Mouse (Mus musculus) CH12.LX (cell line): Measurements from ENCODE around the gene Nxph1.

Source experiments
- CTCF ChIP-seq, 2 experiments: IDR thresholded peaks in 1 of 2; conservative IDR thresholded peaks in 1 of 2; 2 replicates each; pipeline ENCODE4 v1.5.1; 2011 to 2012; ENCODE audit warnings: low read depth in 2 of 2, low read length in 2 of 2, improper control_type of control experiment in 1 of 2, inconsistent platforms in 1 of 2, mild to moderate bottlenecking in 1 of 2, moderate library complexity in 1 of 2
- EP300 ChIP-seq: IDR thresholded peaks from 2 replicates; pipeline ENCODE4 v1.6.1; 2011; ENCODE audit warnings: low read length, improper control_type of control experiment
- POLR2AphosphoS2 ChIP-seq: IDR thresholded peaks from 2 replicates; pipeline ENCODE4 v1.6.1; 2011; ENCODE audit warnings: low read depth, low read length, improper control_type of control experiment
- TBP ChIP-seq: conservative IDR thresholded peaks from 2 replicates; pipeline ENCODE4 v1.6.1; 2011; ENCODE audit warnings: low read depth, low read length, improper control_type of control experiment

- TF ChIP-seq EP300: no peak
- TF ChIP-seq POLR2AphosphoS2: no peak
- TF ChIP-seq CTCF (conservative IDR thresholded peaks at IDR 0.05 in 1 of 2, IDR thresholded peaks at IDR 0.05 in 1 of 2; ENCODE audit: low read depth in 2 of 2, low read length in 2 of 2): no peak
- TF ChIP-seq TBP: no peak
These were observed 78.9 kb downstream of the Nxph1 start for GRCm38 (mm10) chr6:9027146-9027545.
